Mouse (Mus musculus) stomach, embryonic 14.5 days (tissue): ENCODE measurements around the gene Atp2a2. TPM values are rescaled to one million over a fixed set of nuclear protein-coding genes. Genes with fewer than 3 reads are reported as not detected.
"Not testable (repeated sequence)": the region's sequence is repeated elsewhere in the genome, so short reads cannot be mapped to it uniquely, and the experiment has no call there.

Experiments used
- ATAC-seq: fragments of 200-750 bp; cut with Nextera tagmentation; 2 replicates; pipeline ENCODE4 v1.8.0; 2017; ENCODE audit warnings: low read depth, moderate TSS enrichment; ENCODE audit not compliant: insufficient number of reproducible peaks, insufficient read depth, low FRiP score
- H3K27ac ChIP-seq: fragments of 300-500 bp; sonication (generic); 2 replicates; pipeline ENCODE4 v1.5.1; 2014; ENCODE audit warnings: mild to moderate bottlenecking, low read length, moderate library complexity, mixed read lengths
- H3K27me3 ChIP-seq: fragments of 300-500 bp; sonication (generic); 2 replicates; pipeline ENCODE4 v1.6.1; 2014; ENCODE audit warnings: low read length, control low read depth, mixed read lengths; ENCODE audit not compliant: control insufficient read depth, insufficient read depth
- H3K36me3 ChIP-seq: fragments of 300-500 bp; sonication (generic); 2 replicates; pipeline ENCODE4 v1.6.1; 2014; ENCODE audit warnings: mild to moderate bottlenecking, control low read depth, low read length, moderate library complexity, mixed read lengths; ENCODE audit not compliant: control insufficient read depth, insufficient read depth
- H3K4me1 ChIP-seq: fragments of 300-500 bp; sonication (generic); 2 replicates; pipeline ENCODE4 v1.6.1; 2014; ENCODE audit warnings: low read length, control low read depth, mixed read lengths; ENCODE audit not compliant: control insufficient read depth, insufficient read depth
- H3K4me2 ChIP-seq: fragments of 300-500 bp; sonication (generic); replicated peaks from 2 replicates; pipeline ENCODE4 v1.6.1; 2014; ENCODE audit warnings: low read depth, low read length, control low read depth
- H3K4me3 ChIP-seq: fragments of 300-500 bp; sonication (generic); 2 replicates; pipeline ENCODE4 v1.5.1; 2014; ENCODE audit warnings: low read depth, low read length, control low read depth
- H3K9ac ChIP-seq: fragments of 300-500 bp; sonication (generic); replicated peaks from 2 replicates; pipeline ENCODE4 v1.6.1; 2014; ENCODE audit warnings: low read depth, mild to moderate bottlenecking, control low read depth, low read length, moderate library complexity, mixed read lengths
- H3K9me3 ChIP-seq: fragments of 300-500 bp; sonication (generic); 2 replicates; pipeline ENCODE4 v1.6.1; 2016; ENCODE audit warnings: low read depth, low read length, control low read depth; ENCODE audit not compliant: control insufficient read depth
- WGBS: fragments of 180-500 bp; shearing (Covaris S2); extraction: QIAGEN DNeasy Blood & Tissue Kit; methylation state at CpG from one replicate; pipeline ENCODE4 v1.1.7; 2014; 5-methylcytosine and 5-hydroxymethylcytosine counted together
- polyA plus RNA-seq: library from polyadenylated mRNA; unstranded; fragments of >200 nt; fragmentation: Nextera tagmentation; extraction: Ambion mirVana; gene quantifications from 2 replicates; pipeline ENCODE4 v1.2.1, GENCODE M21; 2014

The Atp2a2 gene
- polyA plus RNA-seq, 1 experiment from 2014 or later = 36.7 TPM

DNA sequence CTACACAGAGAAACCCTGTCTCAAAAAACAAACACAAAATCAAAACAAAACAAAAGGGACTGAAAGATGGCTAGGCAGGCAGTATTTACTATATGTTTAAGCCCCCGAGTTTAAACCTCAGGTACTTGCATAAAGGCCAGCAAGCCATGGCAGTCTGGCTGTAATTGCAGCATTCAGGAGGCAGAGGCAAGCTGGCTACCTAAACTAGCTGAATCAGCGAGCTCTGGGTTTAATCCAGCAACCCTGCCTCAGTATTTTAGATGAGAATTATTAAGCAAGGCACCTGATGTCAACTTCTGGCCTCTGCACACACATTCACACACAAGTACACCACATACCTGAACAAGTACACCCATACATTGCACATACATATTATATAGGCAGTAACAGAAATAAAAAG, 4.0 kb downstream of the Atp2a2 start:
- peak overlapping the region; percentile 23; the same call in 1 of the 2 replicates for H3K4me2 ChIP-seq
- H3K36me3 ChIP-seq = peaks cover 43% of the 10 kb centered on the region
- H3K9ac ChIP-seq = no peak overlapping the region
- no peaks in the 10 kb centered on the region for H3K9me3 ChIP-seq
- H3K27ac ChIP-seq = no peak overlapping the region
- 47% methylated on average over 2 of the region's 2 CpGs for WGBS
- H3K4me3 ChIP-seq = no peak overlapping the region
- no peaks in the 10 kb centered on the region for H3K27me3 ChIP-seq
- no peak for ATAC-seq
- peaks cover 24% of the 10 kb centered on the region for H3K4me1 ChIP-seq

DNA sequence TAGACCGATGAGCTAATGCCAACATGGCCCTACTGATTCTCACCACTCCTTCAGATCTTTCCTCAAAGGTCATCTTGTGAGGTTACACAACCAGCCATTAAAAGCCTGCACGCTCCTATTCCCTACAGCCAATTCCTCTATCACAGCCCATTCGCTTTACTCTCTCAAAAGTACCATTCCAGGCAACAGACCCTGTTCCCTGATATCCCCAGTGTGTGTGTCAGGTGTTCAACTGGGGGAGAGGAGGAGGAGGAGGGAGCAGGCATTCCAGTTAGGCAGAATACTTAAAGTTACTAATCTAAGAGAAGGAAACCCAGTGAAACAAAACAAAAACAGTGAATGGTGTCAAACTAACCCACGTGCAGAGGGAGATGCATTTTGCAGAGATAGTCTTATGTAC, 5.0 kb downstream of the Atp2a2 start:
- no peak for ATAC-seq
- Histone ChIP-seq H3K4me1 (peaks cover 21% of the 10 kb centered on the region), H3K4me3 (no peak overlapping the region), H3K36me3 (peaks cover 48% of the 10 kb centered on the region), H3K9ac (no peak overlapping the region), H3K27me3 (no peaks in the 10 kb centered on the region), H3K4me2 (no peak overlapping the region), H3K9me3 (no peaks in the 10 kb centered on the region), H3K27ac (no peak overlapping the region)
- WGBS = 81% methylated on average over 4 of the region's 4 CpGs

DNA sequence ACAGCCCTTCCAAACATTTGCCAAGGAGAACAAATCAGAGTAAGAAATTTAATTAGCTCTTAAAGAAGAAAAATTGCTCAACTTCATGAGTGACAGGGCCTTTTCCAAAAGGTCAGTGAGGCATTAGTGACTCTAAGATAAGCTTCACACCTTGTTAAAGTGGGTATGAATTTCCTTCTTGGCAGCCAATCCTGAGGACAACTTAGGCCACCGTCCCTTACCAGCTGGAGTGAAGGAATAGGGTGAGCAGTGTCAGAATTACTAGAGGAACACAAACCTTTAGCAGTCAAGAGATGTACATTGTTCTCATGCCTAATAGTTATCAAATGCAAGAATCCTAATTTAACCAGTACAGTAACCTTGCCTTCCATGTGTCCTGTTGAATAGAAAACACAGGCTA, 7.6 kb downstream of the Atp2a2 start:
- 59% methylated on average over 1 of the region's 1 CpGs for WGBS
- H3K27me3 ChIP-seq = no peaks in the 10 kb centered on the region
- H3K27ac ChIP-seq = no peak overlapping the region
- no peak overlapping the region for H3K4me2 ChIP-seq
- no peak overlapping the region for H3K4me3 ChIP-seq
- H3K4me1 ChIP-seq = peaks cover 11% of the 10 kb centered on the region
- H3K36me3 ChIP-seq = peaks cover 63% of the 10 kb centered on the region
- no peak overlapping the region for H3K9ac ChIP-seq
- no peaks in the 10 kb centered on the region for H3K9me3 ChIP-seq
- no peak for ATAC-seq

DNA sequence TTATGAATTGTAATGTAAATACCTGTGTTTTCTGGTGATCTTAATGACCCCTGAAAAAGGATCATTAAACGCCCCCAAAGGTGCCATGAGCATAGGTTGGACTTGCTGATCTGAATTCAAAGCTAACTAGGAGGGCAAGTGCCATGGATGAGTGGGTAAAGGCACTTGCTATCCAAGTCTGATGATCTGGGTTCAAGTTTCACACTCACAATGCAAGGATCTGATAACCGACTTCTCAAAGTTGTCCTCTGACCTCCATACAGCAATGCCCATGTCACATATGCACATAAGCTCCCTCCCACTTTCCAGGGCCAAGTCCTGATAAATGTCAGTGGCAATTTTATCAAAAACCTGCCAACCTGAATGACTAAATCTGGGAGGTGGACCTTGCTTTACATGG, 9.0 kb downstream of the Atp2a2 start:
- Histone ChIP-seq H3K9me3 (no peaks in the 10 kb centered on the region), H3K4me1 (peaks cover 4% of the 10 kb centered on the region), H3K36me3 (peaks cover 73% of the 10 kb centered on the region), H3K4me2 (no peak overlapping the region), H3K9ac (no peak overlapping the region), H3K27ac (no peak overlapping the region), H3K4me3 (no peak overlapping the region), H3K27me3 (no peaks in the 10 kb centered on the region)
- WGBS = 81% methylated on average over 2 of the region's 2 CpGs
- no peak for ATAC-seq

DNA sequence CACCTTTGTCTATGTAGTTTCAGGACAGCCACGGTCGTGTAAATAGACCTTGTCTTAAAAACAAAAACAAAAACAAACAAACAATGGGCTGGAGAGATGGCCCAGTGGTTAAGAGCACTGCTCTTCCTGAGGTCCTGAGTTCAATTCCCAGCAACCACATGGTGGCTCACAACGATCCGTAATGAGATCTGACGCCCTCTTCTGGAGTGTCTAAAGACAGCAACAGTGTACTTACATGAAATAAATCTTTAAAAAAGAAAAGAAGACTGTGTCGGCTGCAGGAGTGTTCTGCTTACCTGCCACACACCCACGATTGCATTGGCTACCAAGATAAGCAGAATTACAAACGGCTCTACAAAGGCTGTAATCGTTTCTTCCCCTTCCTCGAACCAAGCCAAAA, 10.6 kb downstream of the Atp2a2 start:
- Histone ChIP-seq H3K27ac (no peak overlapping the region), H3K36me3 (peaks cover 75% of the 10 kb centered on the region), H3K4me2 (no peak overlapping the region), H3K9me3 (no peaks in the 10 kb centered on the region), H3K9ac (no peak overlapping the region), H3K4me3 (no peak overlapping the region), H3K4me1 (no peaks in the 10 kb centered on the region), H3K27me3 (no peaks in the 10 kb centered on the region)
- no peak for ATAC-seq
- WGBS = 87% methylated on average over 10 of the region's 10 CpGs

DNA sequence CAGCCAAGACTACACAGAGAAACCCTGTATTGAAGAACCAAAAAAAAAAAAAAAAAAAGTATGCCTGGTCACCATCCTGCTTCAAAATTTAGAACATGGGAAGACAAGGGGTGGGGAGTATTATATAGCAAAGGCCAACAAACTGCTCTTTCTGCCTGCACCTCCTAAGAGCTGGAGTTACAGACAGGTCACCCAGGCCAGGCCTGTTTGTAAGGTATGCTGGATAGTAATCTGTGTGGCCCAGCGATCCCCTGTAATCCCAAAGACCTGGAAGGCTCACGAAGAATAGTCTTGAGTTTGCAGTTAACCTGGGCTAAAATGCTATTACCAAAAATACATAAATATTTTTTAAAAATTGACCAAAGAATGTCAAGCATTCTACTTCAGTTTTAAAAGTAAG, 11.9 kb downstream of the Atp2a2 start:
- Histone ChIP-seq H3K27me3 (no peaks in the 10 kb centered on the region), H3K36me3 (peaks cover 71% of the 10 kb centered on the region), H3K4me2 (no peak overlapping the region), H3K4me3 (no peak overlapping the region), H3K4me1 (no peaks in the 10 kb centered on the region), H3K9ac (no peak overlapping the region), H3K27ac (no peak overlapping the region), H3K9me3 (no peaks in the 10 kb centered on the region)
- no peak for ATAC-seq
- WGBS = 94% methylated on average over 2 of the region's 2 CpGs

DNA sequence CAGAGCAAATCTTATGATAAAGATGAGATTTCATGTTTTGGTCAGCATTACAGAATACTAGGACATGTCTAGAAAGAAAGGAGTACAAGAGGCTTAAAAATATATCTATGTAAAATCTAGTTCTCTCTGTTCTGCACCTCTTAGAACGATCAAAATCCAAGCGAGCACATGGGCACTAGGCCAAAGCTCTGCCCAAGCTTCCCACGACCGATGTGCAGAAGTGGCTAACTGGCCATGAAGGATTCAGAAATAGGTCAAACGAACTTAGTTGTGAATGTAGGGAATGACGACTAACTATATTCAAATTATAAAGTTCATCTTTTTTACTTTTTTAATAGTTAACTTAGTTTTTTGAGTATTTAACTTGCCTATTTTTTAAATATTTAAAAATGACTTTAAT, 14.2 kb downstream of the Atp2a2 start:
- Histone ChIP-seq H3K36me3 (peaks cover 74% of the 10 kb centered on the region), H3K9me3 (no peaks in the 10 kb centered on the region), H3K4me3 (no peak overlapping the region), H3K4me1 (no peaks in the 10 kb centered on the region), H3K9ac (no peak overlapping the region), H3K4me2 (no peak overlapping the region), H3K27ac (no peak overlapping the region), H3K27me3 (no peaks in the 10 kb centered on the region)
- WGBS = 94% methylated on average over 6 of the region's 6 CpGs
- no peak for ATAC-seq

DNA sequence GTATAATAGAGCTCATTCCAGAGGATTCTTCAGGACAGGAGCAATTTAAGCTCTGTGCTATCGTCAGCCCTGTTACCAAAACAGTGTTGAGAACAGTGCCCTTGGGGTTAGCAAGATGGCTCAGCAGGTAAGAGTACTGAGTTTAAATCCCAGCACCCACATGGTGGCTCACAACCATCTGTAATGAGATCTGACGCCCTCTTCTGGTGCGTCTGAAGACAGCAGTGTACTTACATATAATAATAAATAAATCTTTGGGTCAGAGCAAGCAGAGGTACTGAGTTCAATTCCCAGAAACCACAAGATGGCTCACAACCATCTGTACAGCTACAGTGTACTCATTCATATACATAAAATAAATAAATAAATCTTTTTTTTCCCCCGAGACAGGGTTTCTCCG, 15.8 kb downstream of the Atp2a2 start:
- H3K27ac ChIP-seq, H3K4me1 ChIP-seq, H3K9me3 ChIP-seq, ATAC-seq, H3K9ac ChIP-seq, H3K4me3 ChIP-seq, H3K27me3 ChIP-seq, H3K4me2 ChIP-seq: not testable (repeated sequence)
- H3K36me3 ChIP-seq = peaks cover 79% of the 10 kb centered on the region
- WGBS = 74% methylated on average over 5 of the region's 5 CpGs

DNA sequence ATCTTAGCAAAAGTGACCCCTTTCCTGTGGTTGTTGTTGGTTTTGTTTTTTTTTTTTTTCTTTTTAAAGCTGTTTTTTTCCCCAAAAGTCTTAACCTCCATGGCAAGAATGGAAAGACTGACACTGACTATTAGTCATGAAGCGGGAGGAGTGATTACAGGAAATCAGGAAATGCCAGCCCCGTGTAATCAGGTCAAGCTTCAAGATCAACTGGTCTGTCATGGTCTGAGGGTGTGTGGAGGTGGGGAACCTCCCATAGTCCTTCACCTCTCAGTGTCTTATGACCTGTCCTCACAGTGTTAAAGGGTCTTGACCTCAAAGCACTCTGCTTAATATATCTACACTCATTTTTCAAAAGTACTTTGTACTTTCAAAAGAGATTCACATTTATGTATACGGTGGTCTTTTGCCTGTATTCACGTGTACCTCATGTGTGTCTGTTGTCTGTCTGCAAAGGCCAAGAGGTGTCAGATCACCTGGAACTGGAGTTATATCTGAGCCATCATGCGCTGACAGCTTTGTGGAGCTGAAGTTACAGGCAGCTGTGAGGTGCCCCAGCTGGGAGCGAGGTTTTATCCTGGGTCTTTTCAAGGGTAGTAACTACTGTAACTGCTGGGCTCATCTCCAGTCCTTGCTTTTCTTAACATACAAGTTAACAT, 19.2 kb downstream of the Atp2a2 start:
- no peak overlapping the region for H3K27ac ChIP-seq
- H3K4me2 ChIP-seq = no peak overlapping the region
- ATAC-seq = no peak
- H3K9me3 ChIP-seq = no peaks in the 10 kb centered on the region
- 81% methylated on average over 6 of the region's 6 CpGs for WGBS
- peaks cover 61% of the 10 kb centered on the region for H3K36me3 ChIP-seq
- H3K4me3 ChIP-seq = no peak overlapping the region
- no peaks in the 10 kb centered on the region for H3K4me1 ChIP-seq
- H3K27me3 ChIP-seq = no peaks in the 10 kb centered on the region
- H3K9ac ChIP-seq = no peak overlapping the region
